Mouse (Mus musculus) embryo, embryonic 10 days (tissue): Measurements from ENCODE around the gene Lingo2.
"Not testable (repeated sequence)": the region's sequence is repeated elsewhere in the genome, so short reads cannot be mapped to it uniquely, and the experiment has no call there.

Source experiments
- DNase-seq: peaks from one replicate; pipeline ENCODE4 v3.0.0-alpha.2; 2015; ENCODE audit warnings: low spot score

Lingo2 gene

GRCm38 (mm10) chr4:35845140-35845539 lies 1106.4 kb downstream of the Lingo2 start:
- no peak for DNase-seq

DNA sequence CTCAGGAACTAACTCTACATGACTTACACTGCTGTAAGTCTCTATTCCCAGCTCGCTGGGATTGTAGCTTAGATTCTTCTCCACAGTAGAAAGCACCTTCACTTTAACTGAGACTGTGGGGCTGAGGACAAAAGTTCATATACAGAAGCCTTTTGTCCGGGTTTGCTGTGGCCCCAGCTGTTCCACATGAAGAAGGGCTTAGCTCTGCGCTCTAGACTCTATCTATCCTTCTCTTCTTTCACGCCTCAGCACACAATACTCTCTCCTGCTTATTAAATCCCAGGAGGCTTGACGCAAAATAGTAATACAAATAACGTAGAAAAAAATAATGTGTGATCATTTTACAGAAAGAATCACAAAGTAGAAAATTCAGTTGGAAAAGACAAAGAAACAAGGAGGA lies 1107.0 kb downstream of the Lingo2 start:
- no peak for DNase-seq

GRCm38 (mm10) chr4:35823322-35823870 lies 1128.2 kb downstream of the Lingo2 start:
- no peak for DNase-seq

GRCm38 (mm10) chr4:35820701-35821100 lies 1130.8 kb downstream of the Lingo2 start:
- no peak for DNase-seq

- no peak for DNase-seq
Measured at GRCm38 (mm10) chr4:35814698-35815097, 1136.8 kb downstream of the Lingo2 start.

GRCm38 (mm10) chr4:35807497-35808210 lies 1143.9 kb downstream of the Lingo2 start:
- peak; percentile 4 for DNase-seq

DNA sequence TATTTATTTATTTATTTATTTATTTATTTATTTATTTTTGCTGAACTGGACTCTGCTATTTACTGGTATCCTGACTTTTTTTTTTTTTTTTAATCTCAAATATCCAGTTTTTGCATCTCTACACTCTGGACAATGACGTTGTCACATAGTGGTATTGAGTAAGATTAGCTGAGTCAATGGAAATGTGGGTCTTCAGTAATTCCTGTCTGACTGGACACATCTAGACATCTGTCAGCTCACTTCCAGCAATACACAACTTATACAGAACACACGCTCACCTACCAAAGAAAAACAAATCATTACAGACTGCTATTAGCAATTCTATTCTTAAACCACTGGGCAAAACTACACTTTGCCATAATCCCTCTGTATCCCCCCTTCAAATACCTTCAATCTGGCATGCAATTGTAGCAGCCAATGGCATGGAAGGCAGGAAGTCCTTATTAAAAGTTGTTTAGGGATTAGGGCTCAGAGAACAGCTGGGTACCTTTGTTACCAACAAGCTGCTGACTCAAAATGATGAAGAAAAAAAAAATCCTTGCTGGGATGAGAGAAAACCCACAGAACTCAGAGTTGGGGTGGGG lies 1144.6 kb downstream of the Lingo2 start:
- DNase-seq: no peak

DNA sequence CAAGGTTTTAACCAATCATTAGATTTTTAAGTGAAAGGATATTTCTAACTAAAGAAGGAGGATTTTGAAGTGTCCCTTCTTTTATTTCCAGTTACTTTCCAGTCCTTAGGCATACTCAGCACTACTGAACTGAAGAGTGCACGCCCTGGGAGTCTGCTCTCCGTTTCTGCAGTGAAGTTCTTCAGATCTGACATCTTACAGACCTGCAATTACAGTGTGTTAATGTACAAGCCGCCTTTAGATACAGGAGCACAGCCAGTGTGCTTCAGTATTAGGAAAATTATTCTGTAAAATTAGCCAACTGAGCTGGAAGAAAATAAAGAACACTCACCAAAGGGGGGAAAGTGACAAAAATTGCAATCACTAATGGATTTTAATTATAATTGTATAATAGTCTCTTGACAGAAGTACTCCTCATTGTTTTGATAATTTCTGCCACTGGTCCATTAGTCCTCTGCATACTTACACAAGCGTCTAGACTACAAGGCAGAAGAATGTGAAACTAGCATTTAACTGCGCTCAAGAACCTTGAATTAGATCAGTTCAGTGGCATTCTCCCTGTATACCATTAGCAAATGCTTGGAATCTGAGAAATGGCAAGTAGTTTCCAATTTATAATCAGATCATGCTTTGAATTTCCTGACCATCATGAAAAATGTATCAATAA lies 1167.2 kb downstream of the Lingo2 start:
- DNase-seq: no peak

DNA sequence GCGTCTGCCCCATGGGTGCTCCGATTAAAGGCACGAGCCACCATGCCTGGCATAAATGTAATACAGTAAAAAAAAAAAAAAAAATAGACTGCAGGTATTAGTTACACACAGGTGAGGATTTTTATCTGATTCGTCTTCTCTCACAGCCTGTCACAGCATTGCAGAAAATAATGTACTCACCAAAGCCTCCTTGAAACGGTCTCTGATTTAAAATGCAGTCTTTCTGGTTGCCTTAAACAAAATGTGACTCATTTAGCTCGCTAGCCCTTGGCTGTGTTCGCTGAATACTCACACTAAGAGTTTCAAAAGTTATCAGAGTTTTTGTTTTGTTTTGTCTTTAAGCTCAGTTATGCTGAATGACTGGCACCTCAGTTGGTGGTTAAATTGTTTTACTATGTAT lies 1180.7 kb downstream of the Lingo2 start:
- DNase-seq: no peak

DNA sequence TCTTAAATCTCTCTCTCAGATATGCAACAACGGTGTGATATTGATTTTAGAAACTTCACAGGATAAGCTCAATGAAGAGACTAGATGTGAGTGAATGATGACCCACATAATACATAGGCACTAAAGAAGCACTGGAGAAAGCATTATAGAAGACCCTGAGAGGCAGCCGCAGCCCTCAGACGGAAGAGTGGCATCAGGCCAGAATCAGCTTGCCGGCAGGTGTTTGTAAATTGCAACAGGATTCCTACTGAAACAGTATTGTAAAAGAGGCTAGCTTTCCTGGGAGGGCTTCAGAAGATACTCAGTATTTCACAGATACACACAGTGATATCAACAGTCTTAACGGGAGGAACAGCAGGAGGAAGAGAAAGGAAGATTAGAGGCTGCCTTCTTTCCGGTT lies 1184.6 kb downstream of the Lingo2 start:
- DNase-seq: no peak

GRCm38 (mm10) chr4:35761181-35761580 lies 1190.4 kb downstream of the Lingo2 start:
- DNase-seq: no peak

DNA sequence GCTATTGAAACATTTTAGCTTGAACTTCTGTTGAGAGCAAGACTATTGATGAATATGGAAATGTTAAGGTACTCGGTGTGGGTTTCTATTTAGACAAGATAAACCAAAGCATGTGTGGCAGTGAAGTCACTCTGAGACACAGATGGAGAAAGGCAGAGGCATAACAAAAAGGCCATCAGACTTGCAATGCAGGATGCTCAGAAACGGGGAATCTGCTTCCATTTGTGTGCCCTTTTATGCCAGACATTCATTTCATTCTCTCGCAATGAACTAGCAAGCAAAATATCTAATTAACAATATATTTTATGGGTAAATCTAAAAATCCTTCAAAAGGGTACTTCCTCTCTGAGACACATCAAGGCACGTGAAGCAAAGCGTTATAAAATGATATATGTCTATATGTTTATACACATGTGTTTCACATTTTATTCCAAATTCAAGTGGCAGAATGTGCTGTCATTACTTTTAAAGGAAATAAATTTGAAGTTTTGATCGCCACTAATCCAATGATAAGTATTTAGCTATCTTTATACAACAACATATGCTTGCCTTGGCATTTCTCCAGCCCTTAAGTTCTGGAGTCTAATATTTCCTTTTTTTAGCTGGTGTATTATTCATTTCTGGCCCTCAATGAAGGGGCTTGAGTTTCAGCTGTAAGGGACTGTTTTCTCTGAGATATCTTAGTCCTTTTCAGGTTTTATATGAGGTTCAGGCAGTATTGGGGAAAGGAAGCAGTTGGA lies 1199.3 kb downstream of the Lingo2 start:
- DNase-seq: no peak

DNA sequence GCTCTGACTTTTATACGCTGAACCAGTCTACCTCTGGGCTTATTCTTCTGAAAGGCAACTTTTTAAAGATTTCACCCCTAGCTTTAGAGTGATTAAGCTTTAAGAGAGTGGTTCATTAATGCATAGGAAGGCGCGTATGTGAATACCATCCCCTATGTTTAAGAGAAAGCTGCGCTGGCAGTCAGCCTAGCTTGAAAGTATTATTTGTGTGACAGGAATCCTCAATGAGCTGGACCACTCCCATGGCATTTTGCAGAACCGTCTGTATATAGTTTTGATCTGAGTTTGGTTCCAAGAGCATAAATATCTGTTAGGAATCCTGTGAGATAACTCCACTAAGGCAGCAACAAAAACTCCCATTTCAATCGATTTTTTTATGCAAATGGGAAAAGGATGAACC lies 1204.9 kb downstream of the Lingo2 start:
- no peak for DNase-seq

GRCm38 (mm10) chr4:35724774-35725173 lies 1226.8 kb downstream of the Lingo2 start:
- no peak for DNase-seq

GRCm38 (mm10) chr4:35704126-35704525 lies 1247.4 kb downstream of the Lingo2 start:
- peak; percentile 9 for DNase-seq

DNA sequence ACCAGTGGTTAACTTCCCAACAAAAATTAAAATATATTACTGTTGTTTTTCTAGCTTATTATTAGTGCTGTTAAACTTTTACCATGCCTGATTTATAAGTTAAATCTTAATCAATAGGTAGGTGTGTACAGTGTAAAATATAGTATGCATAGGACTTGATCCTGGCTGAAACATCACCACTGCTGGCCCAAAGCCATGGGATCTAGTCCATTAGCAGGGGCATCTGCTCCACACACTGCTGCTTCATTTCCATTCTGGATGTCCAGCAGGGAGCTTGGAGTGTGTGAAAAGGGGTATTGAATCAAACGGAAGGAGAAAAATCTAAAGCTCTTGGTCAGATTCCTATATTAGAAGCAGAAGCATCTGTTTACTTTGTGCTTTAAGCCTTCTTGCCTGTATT lies 1248.9 kb downstream of the Lingo2 start:
- no peak for DNase-seq

GRCm38 (mm10) chr4:35695137-35695522 lies 1256.4 kb downstream of the Lingo2 start:
- no peak for DNase-seq

- no peak for DNase-seq
Measured at GRCm38 (mm10) chr4:35694360-35695136, 1257.0 kb downstream of the Lingo2 start.

DNA sequence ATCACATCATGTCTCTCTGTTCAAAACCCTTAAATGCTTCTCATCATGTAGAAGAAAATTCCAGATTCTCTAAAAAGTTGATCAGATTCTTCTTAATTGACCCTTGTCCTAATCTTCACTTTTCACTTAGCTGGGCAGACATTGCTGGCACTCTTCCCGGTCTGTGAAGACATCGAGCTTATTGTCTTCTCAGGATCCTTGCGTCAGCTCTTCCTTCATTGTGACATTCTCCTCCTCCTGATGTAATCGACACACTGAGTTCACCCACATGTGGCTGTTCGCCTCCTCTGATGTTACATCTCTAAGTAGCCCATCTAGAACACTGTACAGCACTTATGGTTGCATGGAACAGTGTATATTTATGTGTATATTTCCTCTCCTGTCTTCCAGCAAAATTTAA lies 1261.0 kb downstream of the Lingo2 start:
- DNase-seq: no peak

DNA sequence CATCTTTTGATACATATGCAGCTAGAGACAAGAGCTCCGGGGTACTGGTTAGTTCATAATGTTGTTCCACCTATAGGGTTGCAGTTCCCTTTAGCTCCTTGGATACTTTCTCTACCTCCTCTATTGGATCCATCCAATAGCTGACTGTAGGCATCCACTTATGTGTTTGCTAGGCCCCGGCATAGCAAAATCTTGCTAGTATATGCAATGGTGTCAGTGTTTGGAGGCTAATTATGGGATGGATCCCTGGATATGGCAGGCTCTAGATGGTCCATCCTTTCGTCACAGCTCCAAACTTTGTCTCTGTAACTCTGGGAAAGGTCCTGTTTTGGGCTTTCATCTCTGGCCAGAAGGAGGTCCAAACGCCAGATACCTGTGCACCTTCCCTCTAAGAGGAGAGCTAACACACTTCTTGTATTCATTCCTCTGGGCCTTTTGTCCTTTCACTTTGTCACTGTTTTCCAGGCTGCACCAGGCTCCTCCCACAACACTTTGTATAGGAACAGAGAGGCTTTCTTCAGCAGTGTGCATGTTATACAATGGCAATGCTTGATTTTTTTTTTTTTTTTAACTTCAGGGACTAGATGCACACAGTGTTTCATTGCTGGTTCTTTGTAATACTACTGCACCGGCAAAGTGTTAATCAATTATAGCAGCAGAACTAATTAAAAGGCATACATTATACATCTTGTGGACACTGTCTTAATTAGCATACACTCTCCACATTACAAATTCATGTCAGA lies 1262.9 kb downstream of the Lingo2 start:
- not testable (repeated sequence) for DNase-seq
